Mouse (Mus musculus): Measurements from ENCODE around the gene Ano7. TPM values are rescaled to one million over a fixed set of nuclear protein-coding genes. Genes with fewer than 3 reads are reported as not detected.
A peak's percentile ranks its signal among the peaks of the same experiment; 100 is the strongest.
"Not testable (repeated sequence)": the region's sequence is repeated elsewhere in the genome, so short reads cannot be mapped to it uniquely, and the experiment has no call there.

The Ano7 gene
- polyA plus RNA-seq, 1 experiment from 2014 or later = 0.24 TPM

- peaks cover 27% of the 10 kb centered on the region for H3K4me1 ChIP-seq (ENCODE audit: insufficient read depth, low read length)
- peak overlapping the region; percentile 94 for H3K9ac ChIP-seq (replicated peaks; ENCODE audit: low read length)
Observed at GRCm38 (mm10) chr1:93445111-93445821, 71.5 kb downstream of the Ano7 start.

GRCm38 (mm10) chr1:93445822-93446162 is 72.1 kb downstream of the Ano7 start:
- Histone ChIP-seq H3K4me1 (ENCODE audit: insufficient read depth, low read length) (peaks cover 27% of the 10 kb centered on the region), H3K9me3 (ENCODE audit: low read length) (no peaks in the 10 kb centered on the region), H3K36me3 (ENCODE audit: insufficient read depth, low read length) (peaks cover 14% of the 10 kb centered on the region), H3K9ac (replicated peaks; ENCODE audit: low read length) (peak overlapping the region; percentile 94), H3K4me2 (replicated peaks; ENCODE audit: low read depth, low read length) (peak overlapping the region; percentile 74), H3K4me3 (ENCODE audit: low read length) (peak overlapping the region; percentile 97), H3K27me3 (ENCODE audit: insufficient read depth, low read length) (no peaks in the 10 kb centered on the region), H3K27ac (ENCODE audit: low read length) (peak overlapping the region; percentile 97)
- no peak; the same call in 1 of the 2 replicates for ATAC-seq (ENCODE audit: low FRiP score, low TSS enrichment)
- WGBS = 19% methylated on average over 3 of the region's 3 CpGs

More at GRCm38 (mm10) chr1:93445111-93445821, 71.5 kb downstream of the Ano7 start:
- Histone ChIP-seq H3K9me3 (ENCODE audit: low read length) (no peaks in the 10 kb centered on the region), H3K4me2 (replicated peaks; ENCODE audit: low read depth, low read length) (peak overlapping the region; percentile 74), H3K27ac (ENCODE audit: low read length) (peak overlapping the region; percentile 97), H3K4me3 (ENCODE audit: low read length) (peak overlapping the region; percentile 97), H3K36me3 (ENCODE audit: insufficient read depth, low read length) (peaks cover 19% of the 10 kb centered on the region), H3K27me3 (ENCODE audit: insufficient read depth, low read length) (no peaks in the 10 kb centered on the region)
- ATAC-seq (ENCODE audit: low FRiP score, low TSS enrichment) = peak; percentile 96
- WGBS = under 1% methylated on average over 83 of the region's 84 CpGs

DNA sequence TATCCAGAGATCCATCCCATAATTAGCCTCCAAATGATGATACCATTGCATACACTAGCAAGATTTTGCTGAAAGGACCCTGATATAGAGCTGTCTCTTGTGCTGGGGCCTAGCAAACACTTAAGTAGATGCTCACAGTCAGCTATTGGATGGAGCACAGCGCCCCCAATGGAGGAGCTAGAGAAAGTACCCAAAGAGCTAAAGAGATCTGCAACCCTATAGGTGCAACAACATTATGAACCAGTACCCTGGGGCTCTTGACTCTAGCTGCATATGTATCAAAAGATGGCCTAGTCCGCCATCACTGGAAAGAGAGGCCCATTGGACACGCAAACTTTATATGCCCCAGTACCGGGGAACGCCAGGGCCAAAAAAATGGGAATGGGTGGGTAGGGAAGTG is 76.4 kb downstream of the Ano7 start:
- not testable (repeated sequence) for H3K27me3 ChIP-seq (ENCODE audit: insufficient read depth, low read length); H3K4me1 ChIP-seq (ENCODE audit: insufficient read depth, low read length); ATAC-seq (ENCODE audit: low FRiP score, low TSS enrichment); H3K4me3 ChIP-seq (ENCODE audit: low read length); H3K9me3 ChIP-seq (ENCODE audit: low read length); H3K27ac ChIP-seq (ENCODE audit: low read length); H3K9ac ChIP-seq (replicated peaks; ENCODE audit: low read length); H3K4me2 ChIP-seq (replicated peaks; ENCODE audit: low read depth, low read length); H3K36me3 ChIP-seq (ENCODE audit: insufficient read depth, low read length)
- WGBS = 86% methylated on average over 5 of the region's 5 CpGs

DNA sequence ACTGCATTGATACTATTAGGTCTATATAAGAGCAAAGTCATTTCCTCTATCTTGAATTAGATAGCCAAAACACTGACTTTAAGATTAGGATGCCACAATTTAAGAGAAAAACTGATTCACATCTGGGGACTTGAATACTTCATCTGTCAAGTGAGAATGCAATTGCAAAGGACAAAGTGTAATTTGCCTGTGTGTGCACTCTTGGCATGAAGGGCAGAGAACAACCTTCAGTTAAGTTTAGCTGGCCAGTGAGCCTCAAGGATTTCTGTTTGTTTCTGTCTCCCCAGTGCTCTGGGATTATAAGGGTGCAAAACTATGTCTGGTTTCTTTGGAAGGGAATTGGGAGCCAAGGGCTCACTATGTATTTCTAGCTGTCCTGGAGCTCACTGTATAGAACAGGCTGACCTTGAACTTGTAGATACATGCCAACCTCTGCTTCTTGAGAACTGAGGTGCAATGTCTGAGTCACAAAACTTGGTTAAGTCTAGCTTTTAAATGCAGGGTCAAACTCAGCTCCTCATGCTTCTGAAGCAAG is 80.1 kb downstream of the Ano7 start:
- no peak overlapping the region for H3K9ac ChIP-seq (replicated peaks; ENCODE audit: low read length)
- no peaks in the 10 kb centered on the region for H3K27me3 ChIP-seq (ENCODE audit: insufficient read depth, low read length)
- H3K4me3 ChIP-seq (ENCODE audit: low read length) = no peak overlapping the region
- no peak for ATAC-seq (ENCODE audit: low FRiP score, low TSS enrichment)
- H3K9me3 ChIP-seq (ENCODE audit: low read length) = no peaks in the 10 kb centered on the region
- no peaks in the 10 kb centered on the region for H3K4me1 ChIP-seq (ENCODE audit: insufficient read depth, low read length)
- H3K4me2 ChIP-seq (replicated peaks; ENCODE audit: low read depth, low read length) = no peak overlapping the region
- H3K27ac ChIP-seq (ENCODE audit: low read length) = no peak overlapping the region
- no peaks in the 10 kb centered on the region for H3K36me3 ChIP-seq (ENCODE audit: insufficient read depth, low read length)

Small RNA genes lying within 50 kb of the gene (microRNA-seq; reads per million reads assigned to microRNA genes)
- gene Mir6345 (not detected), gene Mir6902 (not detected)

Other genes starting within 250 kb of the Ano7 start
- gene Agxt, start 238.7 kb upstream of the Ano7 start, polyA plus RNA-seq (2015; fragmentation: Nextera tagmentation; extraction: Ambion mirVana) = 0.32 TPM in 1 of 2 replicates, not detected in the other
- 2.2 and 2.3 TPM in 2 replicates for gene 2310007B03Rik, start 213.0 kb upstream of the Ano7 start, polyA plus RNA-seq (2015; fragmentation: Nextera tagmentation; extraction: Ambion mirVana)
- 0.22 and 0.34 TPM in 2 replicates for gene Crocc2, start 205.2 kb upstream of the Ano7 start, polyA plus RNA-seq (2015; fragmentation: Nextera tagmentation; extraction: Ambion mirVana)
- 9.5 and 11.1 TPM in 2 replicates for gene Sned1, start 138.1 kb upstream of the Ano7 start, polyA plus RNA-seq (2015; fragmentation: Nextera tagmentation; extraction: Ambion mirVana)
- 34.3 and 34.8 TPM in 2 replicates for gene Mterf4, start 68.0 kb upstream of the Ano7 start, polyA plus RNA-seq (2015; fragmentation: Nextera tagmentation; extraction: Ambion mirVana)
- 54.5 and 54.9 TPM in 2 replicates for gene Ppp1r7, start 31.1 kb upstream of the Ano7 start, polyA plus RNA-seq (2015; fragmentation: Nextera tagmentation; extraction: Ambion mirVana)
- gene Pask, start 30.4 kb upstream of the Ano7 start, polyA plus RNA-seq (2015; fragmentation: Nextera tagmentation; extraction: Ambion mirVana) = 16.1 and 16.6 TPM in 2 replicates
- 140 and 151 TPM in 2 replicates for gene Hdlbp, start 104.9 kb downstream of the Ano7 start, polyA plus RNA-seq (2015; fragmentation: Nextera tagmentation; extraction: Ambion mirVana)
- 10.1 and 10.4 TPM in 2 replicates for gene Farp2, start 138.1 kb downstream of the Ano7 start, polyA plus RNA-seq (2015; fragmentation: Nextera tagmentation; extraction: Ambion mirVana)

All from kidney, embryonic 16.5 days (tissue).